ENCODE assay signal across 8 mouse cellular contexts in the genomic region with DNA sequence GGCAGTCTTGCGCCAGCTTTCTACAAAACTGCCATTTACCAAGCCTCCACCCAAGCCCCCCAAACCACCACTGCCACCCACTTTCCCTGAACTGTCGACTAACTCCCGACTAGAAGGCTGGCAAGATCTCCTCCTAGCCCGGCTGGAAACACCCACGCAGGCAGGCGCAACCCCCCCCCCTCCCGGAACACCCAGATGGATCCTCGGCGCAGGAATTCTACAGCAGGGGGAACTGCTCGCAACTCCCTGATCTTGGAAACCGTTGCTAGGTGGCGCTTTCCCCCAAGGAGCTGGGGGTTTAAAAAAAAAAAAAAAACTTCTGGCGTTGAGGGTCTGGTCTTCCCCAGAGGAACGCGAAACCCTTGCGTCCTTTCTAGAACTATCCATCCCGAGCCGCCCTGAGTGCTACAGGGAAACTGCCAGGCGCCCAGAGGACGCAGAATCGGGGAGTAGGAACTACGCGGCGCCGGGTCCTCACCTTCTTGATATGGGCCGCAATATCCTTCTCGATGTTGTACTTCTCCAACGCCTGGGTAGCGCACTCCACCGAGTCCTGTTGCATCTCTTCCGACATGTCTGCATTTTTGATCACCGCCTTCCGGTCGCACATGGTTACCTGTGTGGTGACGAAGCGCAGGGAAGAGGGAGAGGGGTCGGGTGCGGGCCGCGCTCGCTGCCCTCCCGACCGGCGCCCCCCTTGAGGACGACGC. TPM values are rescaled to one million over a fixed set of nuclear protein-coding genes. Genes with fewer than 3 reads are reported as not detected.
A peak's percentile ranks its signal among the peaks of the same experiment; 100 is the strongest.
DNase-seq lines count a peak whose midpoint lies in the region.

No protein-coding gene starts in this region.

- peak; percentile 37 to 58 for DNase-seq in urinary bladder, adult 18-20 months (ENCODE audit: low spot score in 2 of 2)
- DNase-seq in urinary bladder, postnatal 10 days (ENCODE audit: low spot score) = no peak
- peak; percentile 84 for DNase-seq in embryo, embryonic 10 days (ENCODE audit: low spot score)
- DNase-seq in gastrocnemius, postnatal 14 days = peak; percentile 58
- peak; percentile 79 for DNase-seq in induced T-regulatory cell, adult 2 months (ENCODE audit: low read depth)
- DNase-seq in left cerebral cortex, postnatal 25 days (ENCODE audit: low spot score in 2 of 2) = peak; percentile 55 to 82
- peak; percentile 65 for DNase-seq in skeletal muscle tissue, adult 2 months (ENCODE audit: low read depth, low spot score)

- 0 out of 2 replicates have a peak, but pooled peaks cover 2% of the 10 kb centered on the region for H3K9me3 ChIP-seq in megakaryocyte, embryonic 14.5 days

- H3K36me3 ChIP-seq in megakaryocyte, embryonic 14.5 days (replicated peaks; ENCODE audit: low read length) = peaks cover 45% of the 10 kb centered on the region

- peak overlapping the region; percentile 97 for H3K4me3 ChIP-seq in megakaryocyte, embryonic 14.5 days (replicated peaks)

- intact Hi-C loops in gastrocnemius, postnatal 14 days (cut with DNase I; ENCODE audit: low total_unique reads) = loop anchor here (5.0 kb wide), 1 partner anchor 47 kb away; a partner anchor contains a TSS
- intact Hi-C loops in left cerebral cortex, postnatal 25 days (cut with DNase I) = loop anchor here (1.0 to 2.0 kb wide), 3 partner anchors 19 to 41 kb away; a partner anchor contains a TSS

- peaks cover 35% of the 10 kb centered on the region for H3K4me1 ChIP-seq in megakaryocyte, embryonic 14.5 days

- H3K27me3 ChIP-seq in megakaryocyte, embryonic 14.5 days (replicated peaks) = no peaks in the 10 kb centered on the region

RNA-seq across cellular contexts. Expression of a gene that starts 0.6 kb away (rescaled TPM):
- total RNA-seq in gastrocnemius, postnatal 14 days (2021) = 100 to 1,000 TPM in 1 of 2 experiments, 10 to 100 TPM in 1; 84.8 to 138 TPM
- total RNA-seq in left cerebral cortex, postnatal 25 days (2021) = 100 to 1,000 TPM; 713 to 752 TPM
- polyA plus RNA-seq in megakaryocyte, embryonic 14.5 days (2012; ENCODE audit: insufficient read depth, low replicate concordance) = 552 and 565 TPM in 2 replicates

RNA-seq across cellular contexts. Expression of a gene that starts 20.7 kb away (rescaled TPM):
- 100 to 1,000 TPM in 1 of 2 experiments, 10 to 100 TPM in 1; 84.0 to 101 TPM for total RNA-seq in gastrocnemius, postnatal 14 days (2021)
- 10 to 100 TPM; 39.3 to 39.7 TPM for total RNA-seq in left cerebral cortex, postnatal 25 days (2021)
- polyA plus RNA-seq in megakaryocyte, embryonic 14.5 days (2012; ENCODE audit: insufficient read depth, low replicate concordance) = 8.3 and 12.6 TPM in 2 replicates

RNA-seq across cellular contexts. Expression of a gene that starts 26.8 kb away (rescaled TPM):
- 10 to 100 TPM; 14.5 to 15.9 TPM for total RNA-seq in gastrocnemius, postnatal 14 days (2021)
- 10 to 100 TPM; 71.0 to 77.6 TPM for total RNA-seq in left cerebral cortex, postnatal 25 days (2021)
- polyA plus RNA-seq in megakaryocyte, embryonic 14.5 days (2012; ENCODE audit: insufficient read depth, low replicate concordance) = 79.3 and 86.6 TPM in 2 replicates

RNA-seq across cellular contexts. Expression of a gene that starts 27.5 kb away (rescaled TPM):
- total RNA-seq in gastrocnemius, postnatal 14 days (2021) = 100 to 1,000 TPM; 238 to 257 TPM
- total RNA-seq in left cerebral cortex, postnatal 25 days (2021) = 100 to 1,000 TPM; 248 to 266 TPM
- polyA plus RNA-seq in megakaryocyte, embryonic 14.5 days (2012; ENCODE audit: insufficient read depth, low replicate concordance) = 127 and 382 TPM in 2 replicates

RNA-seq across cellular contexts. Expression of a gene that starts 40.8 kb away (rescaled TPM):
- total RNA-seq in gastrocnemius, postnatal 14 days (2021) = 10 to 100 TPM; 18.8 to 19.7 TPM
- 10 to 100 TPM; 19.9 to 20.9 TPM for total RNA-seq in left cerebral cortex, postnatal 25 days (2021)
- polyA plus RNA-seq in megakaryocyte, embryonic 14.5 days (2012; ENCODE audit: insufficient read depth, low replicate concordance) = 1.9 and 8.0 TPM in 2 replicates

Comparison
In these comparisons a context has a peak if more than half of its experiments do, and no peak if none do; other contexts are left out.
1. RNA of a gene that starts 0.6 kb away (total RNA-seq): 713 to 752 TPM in left cerebral cortex, postnatal 25 days; 84.8 to 138 TPM in gastrocnemius, postnatal 14 days; every median in the first group is over 4 times any median in the second.
2. RNA of a gene that starts 26.8 kb away (total RNA-seq): 71.0 to 77.6 TPM in left cerebral cortex, postnatal 25 days; 14.5 to 15.9 TPM in gastrocnemius, postnatal 14 days; every median in the first group is over 4 times any median in the second.